ENCODE assay signal across 10 mouse cellular contexts in the genomic region with DNA sequence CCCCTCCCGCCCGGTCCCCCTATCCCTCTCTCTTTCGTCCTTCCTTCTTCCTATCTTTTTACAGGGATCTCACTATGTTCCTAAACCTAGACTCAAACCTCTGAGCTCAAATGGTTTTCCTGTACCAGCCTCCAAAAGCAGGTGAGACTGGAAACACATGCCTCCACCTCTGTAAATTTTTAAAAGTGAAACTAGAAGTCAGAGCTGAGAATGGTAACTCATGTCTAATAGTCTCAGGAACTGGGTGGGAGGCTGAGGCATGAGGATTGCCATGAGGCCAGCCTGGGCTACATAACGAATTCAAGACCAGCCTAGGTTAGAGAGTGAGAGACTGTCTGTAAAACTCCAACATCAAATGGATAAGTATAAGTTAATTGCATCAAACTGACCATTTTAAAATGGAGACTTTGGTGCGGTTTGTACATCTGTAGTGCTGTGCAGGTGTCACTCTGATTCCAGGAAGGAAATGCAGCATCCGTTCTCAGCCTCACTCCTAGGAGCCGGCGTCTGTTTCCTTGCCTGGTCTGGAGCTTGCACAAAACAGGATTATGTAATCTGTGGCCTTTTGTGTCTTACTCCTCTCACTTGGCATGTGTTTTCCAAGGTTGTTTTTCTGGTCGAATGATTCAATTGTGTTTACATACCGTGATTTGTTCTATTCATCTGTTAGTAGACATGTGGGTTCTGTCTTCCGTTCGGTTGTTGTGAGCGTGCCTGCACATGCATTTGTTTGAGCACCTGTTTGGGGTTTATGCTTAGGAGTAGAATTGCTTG. TPM values are rescaled to one million over a fixed set of nuclear protein-coding genes. Genes with fewer than 3 reads are reported as not detected.
A peak's percentile ranks its signal among the peaks of the same experiment; 100 is the strongest.
DNase-seq lines count a peak whose midpoint lies in the region; ATAC-seq lines count a peak whose summit lies in the region.
"Had no signal": no experiment of that assay in that cellular context is flagged by ENCODE, and none has a peak within 500 bp of the region (broad histone marks: within the 10 kb centered on the region; RNA-seq: fewer than 3 reads in every experiment).

No protein-coding gene starts in this region.

- WGBS in kidney, embryonic 14.5 days: 87% methylated on average over 13 of the region's 13 CpGs

- intact Hi-C loops in left cerebral cortex, postnatal 36 days (cut with DNase I): no loop called here

- no peaks in the 10 kb centered on the region for H3K4me1 ChIP-seq in kidney, embryonic 14.5 days (ENCODE audit: control insufficient read depth, insufficient read depth, low read length)
- H3K4me1 ChIP-seq: embryonic facial prominence, embryonic 13.5 days had no signal

- H3K9ac ChIP-seq in kidney, embryonic 14.5 days (ENCODE audit: low read depth, low read length): no peak overlapping the region
- H3K9ac ChIP-seq: embryonic facial prominence, embryonic 13.5 days had no signal

- ATAC-seq in kidney, embryonic 14.5 days (ENCODE audit: low FRiP score, low TSS enrichment): no peak

- H3K27me3 ChIP-seq in kidney, embryonic 14.5 days (ENCODE audit: control insufficient read depth, insufficient read depth, low read length): no peaks in the 10 kb centered on the region
- H3K27me3 ChIP-seq: embryonic facial prominence, embryonic 13.5 days had no signal

- no peaks in the 10 kb centered on the region for H3K36me3 ChIP-seq in kidney, embryonic 14.5 days (ENCODE audit: control insufficient read depth, insufficient read depth, low read length)

- no peak overlapping the region for H3K4me3 ChIP-seq in kidney, embryonic 14.5 days (ENCODE audit: low read length)
- H3K4me3 ChIP-seq: embryonic facial prominence, embryonic 13.5 days had no signal

- DNase-seq in kidney, adult 18-20 months: peak; percentile 10
- peak; percentile 39 for DNase-seq in R1 (ENCODE audit: low read depth, low spot score)
- DNase-seq in cerebellum, adult 9-10 months: peak; percentile 53
- peak; percentile 39 for DNase-seq in kidney, postnatal 14 days
- no peak for DNase-seq in left cerebral cortex, postnatal 36 days (ENCODE audit: low spot score in 2 of 2)
- no peak for DNase-seq in frontal cortex, postnatal 14 days (ENCODE audit: low spot score in 2 of 2)
- no peak for DNase-seq in left cerebral cortex, adult 18-20 months (ENCODE audit: low spot score in 2 of 2)

- peaks cover 7% of the 10 kb centered on the region; the same call in 1 of the 2 replicates for H3K9me3 ChIP-seq in kidney, embryonic 14.5 days (ENCODE audit: control insufficient read depth, low read length)

- H3K27ac ChIP-seq in kidney, embryonic 14.5 days (ENCODE audit: low read depth, low read length): no peak overlapping the region
- H3K27ac ChIP-seq: embryonic facial prominence, embryonic 13.5 days; macrophage had no signal

- no peak overlapping the region for H3K4me2 ChIP-seq in kidney, embryonic 14.5 days (replicated peaks; ENCODE audit: low read depth, low read length)
- H3K4me2 ChIP-seq: embryonic facial prominence, embryonic 13.5 days had no signal

RNA-seq across cellular contexts. Expression of a gene that starts 39.1 kb away (rescaled TPM):
- polyA plus RNA-seq in kidney, embryonic 14.5 days (2014; fragmentation: Nextera tagmentation; extraction: Ambion mirVana): 43.4 and 54.8 TPM in 2 replicates
- total RNA-seq in left cerebral cortex, postnatal 36 days (2021): 10 to 100 TPM; 21.3 to 22.0 TPM
- total RNA-seq in left cerebral cortex, adult 18-20 months (2021): 10 to 100 TPM; 22.6 to 22.9 TPM

RNA-seq across cellular contexts. Expression of a gene that starts 49.3 kb away (rescaled TPM):
- polyA plus RNA-seq in kidney, embryonic 14.5 days (2014; fragmentation: Nextera tagmentation; extraction: Ambion mirVana): 4.5 and 7.5 TPM in 2 replicates
- 1 to 10 TPM; 1.2 to 1.8 TPM for total RNA-seq in left cerebral cortex, postnatal 36 days (2021)
- total RNA-seq in left cerebral cortex, adult 18-20 months (2021): 1 to 10 TPM; 2.9 to 3.9 TPM
- polyA plus RNA-seq: macrophage had no signal

Comparison
In these comparisons a context has a peak if more than half of its experiments do, and no peak if none do; other contexts are left out.
1. DNase-seq: peak in kidney, adult 18-20 months (single experiment), R1 (single experiment), cerebellum, adult 9-10 months (single experiment) and kidney, postnatal 14 days (single experiment); none in left cerebral cortex, postnatal 36 days (0 of 2), frontal cortex, postnatal 14 days (0 of 2) and left cerebral cortex, adult 18-20 months (0 of 2).